Mouse (Mus musculus) hindbrain, embryonic 14.5 days (tissue): ENCODE data around the gene Ildr2. TPM values are rescaled to one million over a fixed set of nuclear protein-coding genes. Genes with fewer than 3 reads are reported as not detected.

Experiments used
- ATAC-seq: fragments of 200-750 bp; cut with Nextera tagmentation; 2 replicates; pipeline ENCODE4 v1.8.0; 2017; ENCODE audit warnings: moderate number of reproducible peaks, mild to moderate bottlenecking, moderate TSS enrichment, moderate library complexity; ENCODE audit not compliant: low FRiP score
- DNase-seq: peaks from one replicate; pipeline ENCODE4 v3.0.0-alpha.2; 2015; ENCODE audit warnings: low spot score
- H3K27ac ChIP-seq: fragments of 300-500 bp; sonication (generic); 2 replicates; pipeline ENCODE4 v1.5.1; 2014; ENCODE audit warnings: mild to moderate bottlenecking, moderate library complexity
- H3K27me3 ChIP-seq: fragments of 300-500 bp; sonication (generic); 2 replicates; pipeline ENCODE4 v1.6.1; 2014; ENCODE audit warnings: mild to moderate bottlenecking, low read length, mixed read lengths; ENCODE audit not compliant: control insufficient read depth, insufficient read depth
- H3K36me3 ChIP-seq: fragments of 300-500 bp; sonication (generic); replicated peaks from 2 replicates; pipeline ENCODE4 v1.6.1; 2014; ENCODE audit not compliant: control insufficient read depth, insufficient read depth
- H3K4me1 ChIP-seq: fragments of 300-500 bp; sonication (generic); replicated peaks from 2 replicates; pipeline ENCODE4 v1.6.1; 2014; ENCODE audit warnings: antibody characterized with exemption, low read length, mixed read lengths; ENCODE audit not compliant: control insufficient read depth, insufficient read depth
- H3K4me2 ChIP-seq: fragments of 300-500 bp; sonication (generic); replicated peaks from 2 replicates; pipeline ENCODE4 v1.6.1; 2014; ENCODE audit warnings: mild to moderate bottlenecking, moderate library complexity
- H3K4me3 ChIP-seq: fragments of 300-500 bp; sonication (generic); replicated peaks from 2 replicates; pipeline ENCODE4 v1.5.1; 2014; ENCODE audit warnings: mild to moderate bottlenecking, low read length
- H3K9ac ChIP-seq: fragments of 300-500 bp; sonication (generic); 2 replicates; pipeline ENCODE4 v1.6.1; 2014
- H3K9me3 ChIP-seq: fragments of 300-500 bp; sonication (generic); 2 replicates; pipeline ENCODE4 v1.6.1; 2016; ENCODE audit warnings: low read length; ENCODE audit not compliant: control insufficient read depth
- WGBS: fragments of 180-500 bp; shearing (Covaris S2); extraction: QIAGEN DNeasy Blood & Tissue Kit; methylation state at CpG from one replicate; pipeline ENCODE4 v1.1.7; 2014; 5-methylcytosine and 5-hydroxymethylcytosine counted together
- polyA plus RNA-seq: library from polyadenylated mRNA; unstranded; fragments of >200 nt; fragmentation: Nextera tagmentation; extraction: Ambion mirVana; gene quantifications from 2 replicates; pipeline ENCODE4 v1.2.1, GENCODE M21; 2014

The Ildr2 gene
- polyA plus RNA-seq, 1 experiment from 2014 or later: 3.6 TPM

GRCm38 (mm10) chr1:166296971-166297370, 43.0 kb downstream of the Ildr2 start:
- H3K9ac ChIP-seq: no peak overlapping the region
- H3K27me3 ChIP-seq: no peaks in the 10 kb centered on the region
- no peaks in the 10 kb centered on the region; the same call in 1 of the 2 replicates for H3K4me1 ChIP-seq
- H3K4me2 ChIP-seq: no peak overlapping the region
- H3K36me3 ChIP-seq: no peaks in the 10 kb centered on the region
- no peaks in the 10 kb centered on the region for H3K9me3 ChIP-seq
- WGBS: 65% methylated on average over 8 of the region's 8 CpGs
- no peak overlapping the region for H3K4me3 ChIP-seq
- no peak overlapping the region for H3K27ac ChIP-seq
- ATAC-seq (no peak), DNase-seq (no peak)

DNA sequence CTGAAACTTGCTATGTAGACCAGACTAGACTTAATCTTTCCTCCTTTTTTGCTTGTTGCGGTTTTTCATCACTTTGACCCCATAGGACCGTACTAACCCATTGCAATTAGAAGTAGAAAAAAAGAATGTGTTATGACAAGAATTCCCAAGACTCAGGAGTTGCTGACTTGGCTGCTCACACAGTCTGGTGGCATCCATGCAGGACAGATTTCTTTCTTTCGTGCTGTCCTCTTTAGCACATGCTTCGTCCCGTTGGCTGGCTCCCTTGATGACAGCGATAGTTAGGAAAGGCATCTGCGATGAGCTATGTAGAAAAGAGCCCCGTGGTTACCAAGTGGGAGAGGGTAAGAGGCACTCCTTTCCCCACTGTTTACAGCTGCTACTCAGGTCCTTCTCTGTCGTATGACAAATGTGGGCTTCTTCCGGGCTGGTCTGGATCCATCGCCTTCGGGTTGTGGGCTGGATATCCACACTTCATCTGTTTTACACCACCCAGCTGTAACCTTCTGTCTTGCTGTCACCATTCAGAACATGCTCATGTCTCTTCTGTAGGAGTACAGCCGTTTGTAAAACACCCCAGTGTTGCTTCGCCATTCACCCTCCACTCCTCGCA, 43.7 kb downstream of the Ildr2 start:
- Histone ChIP-seq H3K9me3 (no peaks in the 10 kb centered on the region), H3K9ac (no peak overlapping the region), H3K27ac (no peak overlapping the region), H3K4me3 (no peak overlapping the region), H3K27me3 (no peaks in the 10 kb centered on the region), H3K4me2 (no peak overlapping the region), H3K4me1 (no peaks in the 10 kb centered on the region; the same call in 1 of the 2 replicates), H3K36me3 (no peaks in the 10 kb centered on the region)
- ATAC-seq: no peak
- WGBS: 72% methylated on average over 15 of the region's 15 CpGs
- no peak for DNase-seq

GRCm38 (mm10) chr1:166298884-166299283, 44.9 kb downstream of the Ildr2 start:
- no peak overlapping the region for H3K4me3 ChIP-seq
- DNase-seq (no peak), ATAC-seq (no peak)
- H3K9ac ChIP-seq: no peak overlapping the region
- H3K9me3 ChIP-seq: no peaks in the 10 kb centered on the region
- no peak overlapping the region for H3K27ac ChIP-seq
- WGBS: 74% methylated on average over 2 of the region's 2 CpGs
- no peak overlapping the region for H3K4me2 ChIP-seq
- no peaks in the 10 kb centered on the region; the same call in 1 of the 2 replicates for H3K4me1 ChIP-seq
- H3K27me3 ChIP-seq: no peaks in the 10 kb centered on the region
- no peaks in the 10 kb centered on the region for H3K36me3 ChIP-seq

DNA sequence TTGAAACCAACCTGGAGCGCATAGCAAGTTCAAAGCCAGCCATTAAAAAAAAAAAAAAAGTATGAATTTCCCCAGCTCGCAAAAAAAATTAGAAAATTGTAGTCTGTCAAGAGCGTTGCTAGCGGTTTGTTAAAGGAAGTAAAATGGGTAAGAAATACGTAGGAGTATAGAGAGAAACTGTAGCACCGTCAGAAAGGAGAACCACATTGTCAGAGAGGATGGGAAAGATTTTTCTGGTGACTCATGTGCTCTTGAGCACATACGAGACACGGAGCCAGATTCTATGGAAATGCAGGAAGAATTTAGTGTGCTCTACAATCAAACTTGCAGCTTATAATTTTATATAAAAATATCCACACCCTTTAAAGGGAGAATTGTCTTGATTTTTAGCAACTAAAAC, 45.9 kb downstream of the Ildr2 start:
- Histone ChIP-seq H3K27me3 (no peaks in the 10 kb centered on the region), H3K4me1 (no peaks in the 10 kb centered on the region; the same call in 1 of the 2 replicates), H3K9me3 (no peaks in the 10 kb centered on the region), H3K9ac (no peak overlapping the region), H3K4me2 (no peak overlapping the region), H3K36me3 (no peaks in the 10 kb centered on the region), H3K27ac (no peak overlapping the region), H3K4me3 (no peak overlapping the region)
- 92% methylated on average over 8 of the region's 8 CpGs for WGBS
- no peak for ATAC-seq
- DNase-seq: no peak

- no peaks in the 10 kb centered on the region for H3K27me3 ChIP-seq
- H3K27ac ChIP-seq: no peak overlapping the region
- no peak overlapping the region for H3K4me2 ChIP-seq
- no peak overlapping the region for H3K4me3 ChIP-seq
- H3K9me3 ChIP-seq: no peaks in the 10 kb centered on the region
- DNase-seq: no peak
- H3K4me1 ChIP-seq: no peaks in the 10 kb centered on the region; the same call in 1 of the 2 replicates
- H3K36me3 ChIP-seq: no peaks in the 10 kb centered on the region
- H3K9ac ChIP-seq: no peak overlapping the region
- no peak for ATAC-seq
- WGBS: 78% methylated on average over 3 of the region's 3 CpGs
These were observed 46.6 kb downstream of the Ildr2 start for GRCm38 (mm10) chr1:166300526-166300925.

DNA sequence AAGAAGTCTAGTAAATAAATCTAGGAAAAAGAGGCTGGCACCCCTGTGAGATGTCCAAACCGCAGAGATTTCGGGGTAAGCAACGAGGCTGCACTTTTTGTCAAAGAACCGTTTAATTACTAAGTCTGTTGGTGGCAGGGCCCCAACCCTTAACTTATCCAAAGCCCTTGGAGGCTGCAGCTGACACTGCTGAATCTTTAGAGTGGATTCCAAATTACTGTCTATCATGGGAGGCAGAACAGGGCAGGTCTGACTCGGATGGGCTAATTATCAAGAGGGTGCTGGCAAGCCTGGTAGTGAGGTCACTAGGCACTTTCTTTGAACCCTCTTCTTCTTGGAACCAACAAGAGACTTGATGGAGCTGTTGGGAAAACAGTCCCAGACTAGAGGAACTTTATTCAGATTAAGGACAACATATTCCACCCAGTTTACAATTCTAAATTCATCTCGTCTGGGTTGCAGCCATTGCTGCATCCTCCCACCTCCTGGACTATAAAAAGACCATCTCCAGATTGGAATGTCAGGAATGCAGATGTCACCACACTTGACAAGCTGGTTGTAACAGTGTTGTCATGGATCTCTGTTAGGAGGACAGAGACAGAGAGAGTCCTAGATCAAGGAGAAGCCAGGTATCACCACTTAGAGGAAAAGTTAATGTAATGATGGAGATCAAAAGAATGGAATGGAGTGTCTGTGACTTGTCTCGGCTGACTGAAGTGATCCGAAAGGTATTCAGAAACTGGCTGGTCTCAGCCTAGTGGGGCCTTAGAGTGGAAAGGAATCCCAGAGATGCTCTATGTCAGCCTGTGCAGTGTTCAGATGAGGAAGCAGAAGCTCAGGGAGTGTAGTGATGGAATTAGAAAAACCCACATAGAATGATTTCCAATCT, 50.7 kb downstream of the Ildr2 start:
- Histone ChIP-seq H3K9ac (no peak overlapping the region), H3K4me1 (peaks cover 12% of the 10 kb centered on the region; the same call in 1 of the 2 replicates), H3K27me3 (0 out of 2 replicates have a peak, but pooled peaks cover 4% of the 10 kb centered on the region), H3K27ac (no peak overlapping the region), H3K9me3 (no peaks in the 10 kb centered on the region), H3K36me3 (no peaks in the 10 kb centered on the region), H3K4me3 (no peak overlapping the region), H3K4me2 (no peak overlapping the region)
- peak; percentile 31; the same call in 1 of the 2 replicates for ATAC-seq
- 69% methylated on average over 8 of the region's 8 CpGs for WGBS
- no peak for DNase-seq

GRCm38 (mm10) chr1:166308471-166308850, 54.5 kb downstream of the Ildr2 start:
- ATAC-seq: no peak
- 14% methylated on average over 5 of the region's 5 CpGs for WGBS

DNA sequence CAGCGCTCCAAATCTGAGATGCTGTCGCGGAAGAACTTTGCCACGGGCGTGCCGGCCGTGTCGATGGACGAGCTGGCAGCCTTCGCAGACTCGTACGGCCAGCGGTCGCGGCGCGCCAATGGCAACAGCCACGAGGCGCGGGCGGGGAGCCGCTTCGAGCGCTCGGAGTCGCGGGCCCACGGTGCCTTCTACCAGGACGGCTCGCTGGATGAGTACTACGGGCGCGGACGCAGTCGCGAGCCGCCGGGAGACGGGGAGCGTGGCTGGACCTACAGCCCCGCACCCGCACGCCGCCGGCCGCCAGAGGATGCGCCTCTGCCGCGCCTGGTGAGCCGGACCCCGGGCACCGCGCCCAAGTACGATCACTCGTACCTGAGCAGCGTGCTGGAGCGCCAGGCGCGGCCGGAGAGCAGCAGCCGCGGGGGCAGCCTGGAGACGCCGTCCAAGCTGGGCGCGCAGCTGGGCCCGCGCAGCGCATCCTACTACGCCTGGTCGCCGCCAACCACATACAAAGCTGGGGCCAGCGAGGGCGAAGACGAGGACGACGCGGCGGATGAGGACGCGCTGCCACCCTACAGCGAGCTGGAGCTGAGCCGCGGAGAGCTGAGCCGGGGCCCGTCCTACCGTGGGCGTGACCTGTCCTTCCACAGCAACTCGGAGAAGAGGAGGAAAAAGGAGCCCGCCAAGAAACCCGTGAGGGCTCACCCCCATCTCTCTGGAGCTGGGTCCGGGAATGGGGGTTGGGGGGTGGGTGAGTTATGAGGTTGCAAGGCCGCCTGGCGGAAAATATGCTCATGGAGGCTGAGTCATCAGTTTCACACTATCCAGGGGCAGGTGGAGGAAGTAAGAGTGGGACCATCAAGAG, 55.1 kb downstream of the Ildr2 start:
- H3K9me3 ChIP-seq: no peaks in the 10 kb centered on the region
- no peaks in the 10 kb centered on the region for H3K36me3 ChIP-seq
- DNase-seq: peak; percentile 63
- peaks cover 14% of the 10 kb centered on the region; the same call in 1 of the 2 replicates for H3K4me1 ChIP-seq
- 0 out of 2 replicates have a peak, but pooled peaks cover 7% of the 10 kb centered on the region for H3K27me3 ChIP-seq
- peak overlapping the region; percentile 56 for H3K4me3 ChIP-seq
- peak overlapping the region; percentile 75 for H3K9ac ChIP-seq
- peak overlapping the region; percentile 91 for H3K4me2 ChIP-seq
- WGBS: 1% methylated on average over 94 of the region's 94 CpGs
- peak; percentile 83 for ATAC-seq
- H3K27ac ChIP-seq: peak overlapping the region; percentile 66

More at GRCm38 (mm10) chr1:166308471-166308850, 54.5 kb downstream of the Ildr2 start:
- H3K9ac ChIP-seq: peak overlapping the region; percentile 75
- H3K36me3 ChIP-seq: no peaks in the 10 kb centered on the region
- peaks cover 14% of the 10 kb centered on the region; the same call in 1 of the 2 replicates for H3K4me1 ChIP-seq
- H3K4me2 ChIP-seq: peak overlapping the region; percentile 91
- H3K4me3 ChIP-seq: peak overlapping the region; percentile 56
- 0 out of 2 replicates have a peak, but pooled peaks cover 7% of the 10 kb centered on the region for H3K27me3 ChIP-seq
- no peaks in the 10 kb centered on the region for H3K9me3 ChIP-seq
- H3K27ac ChIP-seq: no peak overlapping the region
- no peak for DNase-seq
